Mouse (Mus musculus) layer of hippocampus, adult 18-20 months (tissue): Measurements from ENCODE around the gene Apol10a. TPM values are rescaled to one million over a fixed set of nuclear protein-coding genes. Genes with fewer than 3 reads are reported as not detected.
"Not testable (repeated sequence)": the region's sequence is repeated elsewhere in the genome, so short reads cannot be mapped to it uniquely, and the experiment has no call there.

ENCODE experiments used
- DNase-seq, 2 experiments: peaks; one replicate each; pipeline ENCODE4 v3.0.0; 2022; ENCODE audit warnings: low spot score in 2 of 2
- long read RNA-seq: library from polyadenylated mRNA; stranded (forward); transcript quantifications from one replicate; pipeline ENCODE4 v2.0.0, GENCODE M21; 2021
- total RNA-seq, 2 experiments: library from RNA; stranded (reverse); gene quantifications; 2 replicates each; pipeline ENCODE4 v1.2.3; 2021

Gene Apol10a
- not detected for total RNA-seq
- long read RNA-seq = 0 reads

GRCm38 (mm10) chr15:77476693-77477092, at the start of gene Apol10a:
TSS of gene Apol10a (plus strand) at chr15:77477047.
- DNase-seq = not testable (repeated sequence)

- not testable (repeated sequence) for DNase-seq
Observed at GRCm38 (mm10) chr15:77428690-77429448, 48.0 kb upstream of the Apol10a start.

- peak; percentile 13 to 52 for DNase-seq
Observed at GRCm38 (mm10) chr15:77444746-77445145, 32.1 kb upstream of the Apol10a start.

GRCm38 (mm10) chr15:77445668-77446067, 31.2 kb upstream of the Apol10a start:
- DNase-seq = not testable (repeated sequence)

- not testable (repeated sequence) for DNase-seq
Observed at GRCm38 (mm10) chr15:77447392-77447791, 29.5 kb upstream of the Apol10a start, which contains the start of gene Apol7b. TSS of gene Apol7b (minus strand) at chr15:77447492.

GRCm38 (mm10) chr15:77449927-77450326, 26.9 kb upstream of the Apol10a start:
- DNase-seq = not testable (repeated sequence)

- not testable (repeated sequence) for DNase-seq
Observed at GRCm38 (mm10) chr15:77474699-77475390, 2.0 kb upstream of the Apol10a start.

GRCm38 (mm10) chr15:77482140-77482794, 5.4 kb downstream of the Apol10a start:
- DNase-seq = no peak

- not testable (repeated sequence) for DNase-seq
Observed at GRCm38 (mm10) chr15:77493181-77493580, 16.3 kb downstream of the Apol10a start.

- DNase-seq = not testable (repeated sequence)
Observed at GRCm38 (mm10) chr15:77494694-77495093, 17.8 kb downstream of the Apol10a start.

GRCm38 (mm10) chr15:77507966-77508365, 31.1 kb downstream of the Apol10a start, which contains the start of gene Apol11a:
TSS of gene Apol11a (plus strand) at chr15:77508271.
- not testable (repeated sequence) for DNase-seq

- not testable (repeated sequence) for DNase-seq
Observed at GRCm38 (mm10) chr15:77520596-77520995, 43.7 kb downstream of the Apol10a start.

GRCm38 (mm10) chr15:77523186-77523843, 46.5 kb downstream of the Apol10a start:
- peak in 1 of 2 experiments; percentile 43 for DNase-seq

GRCm38 (mm10) chr15:77533216-77533615, 56.4 kb downstream of the Apol10a start, which contains the start of gene Apol7c:
TSS of gene Apol7c (minus strand) at chr15:77533316.
- DNase-seq = no peak

- not testable (repeated sequence) for DNase-seq
Observed at GRCm38 (mm10) chr15:77539221-77539620, 62.4 kb downstream of the Apol10a start.

Other genes starting within 250 kb of the Apol10a start
- gene Rbfox2, start 170.0 kb upstream of the Apol10a start, total RNA-seq = 100 to 1,000 TPM; 238 to 245 TPM
- gene Apol7a, start 77.9 kb upstream of the Apol10a start, total RNA-seq = not detected
- not detected for gene Apol9a, start 65.9 kb upstream of the Apol10a start, total RNA-seq
- gene Apol7b, start 29.6 kb upstream of the Apol10a start, total RNA-seq = not detected
- not detected for gene Apol11a, start 31.2 kb downstream of the Apol10a start, total RNA-seq
- not detected for gene Apol7c, start 56.3 kb downstream of the Apol10a start, total RNA-seq
- gene 1700025B11Rik, start 84.8 kb downstream of the Apol10a start, total RNA-seq = not detected
- gene Apol10b, start 119.1 kb downstream of the Apol10a start, total RNA-seq = under 1 TPM in 1 of 2 experiments, not detected in 1; 0.18 TPM
- not detected for gene Gm36245, start 122.2 kb downstream of the Apol10a start, total RNA-seq
- gene Apol11b, start 166.2 kb downstream of the Apol10a start, total RNA-seq = not detected
- not detected for gene Apol7e, start 221.8 kb downstream of the Apol10a start, total RNA-seq